Mouse (Mus musculus) left cerebral cortex, postnatal 10 days (tissue): ENCODE data around the gene Map3k21. TPM values are rescaled to one million over a fixed set of nuclear protein-coding genes. Genes with fewer than 3 reads are reported as not detected.

Source experiments
- DNase-seq, 2 experiments: peaks; one replicate each; pipeline ENCODE4 v3.0.0; 2021 to 2022; ENCODE audit warnings: low spot score in 2 of 2, mixed read lengths in 1 of 2; ENCODE audit errors: extremely low spot score in 1 of 2
- intact Hi-C: fragments of 180-260 bp; cut with DNase I; formaldehyde crosslinking; loops from one replicate; pipeline ENCODE4 v1.15.1; 2025
- total RNA-seq, 2 experiments: library from RNA; stranded (reverse); gene quantifications; 2 replicates each; pipeline ENCODE4 v1.2.3; 2021

The Map3k21 gene
- total RNA-seq, 2 experiments from 2014 or later, result 2.8 TPM

DNA sequence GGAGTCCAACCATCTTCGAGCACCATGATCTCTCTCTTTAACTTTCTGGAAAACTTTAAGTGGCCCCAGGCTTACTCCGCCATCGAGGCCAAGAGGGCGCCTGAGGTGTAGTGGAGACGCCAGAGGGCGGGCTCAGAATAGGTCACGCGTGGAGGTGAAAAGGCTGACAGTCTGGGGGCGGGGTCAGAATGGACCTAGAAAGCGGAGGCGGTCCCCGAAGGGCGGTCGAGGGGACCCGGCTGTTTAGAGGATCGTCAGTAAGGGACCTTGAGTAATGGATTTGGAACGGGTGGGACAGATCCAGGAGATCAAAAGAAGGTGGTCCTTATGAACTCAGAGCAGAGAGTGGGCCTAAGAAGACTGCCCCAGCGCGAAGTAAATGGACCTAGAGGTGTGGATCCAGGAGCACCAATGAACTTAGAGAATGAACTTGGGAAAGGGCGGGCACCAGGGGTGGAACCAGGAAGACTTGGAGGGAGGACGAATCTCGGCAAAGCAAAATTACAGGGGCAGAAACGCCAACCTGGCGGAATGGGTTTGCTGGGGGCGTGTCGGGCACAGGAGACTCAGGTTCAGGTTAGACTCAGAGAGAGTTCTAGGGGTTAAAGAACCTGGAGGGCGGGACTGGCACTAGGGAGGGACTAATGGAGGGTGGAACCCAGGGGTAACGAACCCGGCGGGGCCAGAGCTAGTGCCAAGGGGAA is 437 bp upstream of the Map3k21 start:
- intact Hi-C loops, result no loop called here
- no peak for DNase-seq

DNA sequence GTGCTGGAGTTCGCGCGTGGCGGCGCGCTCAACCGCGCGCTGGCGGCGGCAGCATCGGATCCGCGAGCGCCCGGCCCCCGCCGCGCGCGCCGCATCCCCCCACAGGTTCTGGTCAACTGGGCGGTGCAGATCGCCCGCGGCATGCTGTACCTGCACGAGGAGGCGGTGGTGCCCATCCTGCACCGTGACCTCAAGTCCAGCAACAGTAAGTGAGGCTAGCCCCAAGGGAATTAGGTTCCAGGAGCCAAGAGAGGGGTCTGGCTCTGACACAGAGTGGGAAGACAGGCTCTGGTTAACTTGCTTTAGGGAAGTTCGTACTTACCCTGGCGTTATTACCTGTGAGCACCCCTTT is 955 bp downstream of the Map3k21 start:
- intact Hi-C loops, result no loop called here

DNA sequence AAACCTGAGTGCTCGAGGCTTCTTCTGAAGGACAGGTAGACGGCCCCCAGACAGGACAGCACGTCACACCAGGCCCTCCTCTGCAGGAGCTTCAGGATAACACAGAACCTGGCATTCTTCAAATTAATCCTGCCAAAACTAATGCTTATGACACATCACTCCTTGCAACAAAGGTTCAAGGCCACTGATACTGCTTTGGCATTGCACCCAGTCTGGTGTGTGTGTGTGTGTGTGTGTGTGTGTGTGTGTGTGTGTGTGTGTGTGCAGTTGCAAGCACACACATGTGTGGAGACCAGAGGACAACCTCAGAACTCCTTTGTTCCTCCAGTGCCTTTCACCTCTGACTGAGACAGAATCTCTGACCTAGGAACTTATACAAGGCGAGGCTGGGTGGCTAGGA is 3.0 kb downstream of the Map3k21 start:
- intact Hi-C loops, result no loop called here
- DNase-seq, result no peak

More for the DNA sequence above, 955 bp downstream of the Map3k21 start:
- no peak for DNase-seq

DNA sequence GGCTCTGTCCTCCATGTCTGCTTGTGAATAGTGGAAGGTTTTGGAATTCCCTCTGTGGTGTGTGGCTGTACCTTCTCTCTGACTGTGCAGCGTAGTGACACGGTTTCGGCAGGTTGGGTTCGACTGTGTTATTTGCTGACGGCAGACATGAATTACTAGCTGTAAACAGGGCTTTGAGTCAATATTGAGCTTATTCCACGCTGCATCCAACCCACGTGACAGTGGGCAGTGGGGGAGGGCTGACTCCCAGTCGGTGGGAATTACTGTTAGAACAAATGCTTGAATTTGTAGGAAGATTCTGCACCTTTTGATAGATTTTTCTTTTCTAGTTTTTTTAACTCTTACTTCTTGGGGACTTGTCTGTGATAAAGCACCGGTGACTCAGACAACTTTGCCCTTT is 4.1 kb downstream of the Map3k21 start:
- no peak for DNase-seq
- intact Hi-C loops, result no loop called here

DNA sequence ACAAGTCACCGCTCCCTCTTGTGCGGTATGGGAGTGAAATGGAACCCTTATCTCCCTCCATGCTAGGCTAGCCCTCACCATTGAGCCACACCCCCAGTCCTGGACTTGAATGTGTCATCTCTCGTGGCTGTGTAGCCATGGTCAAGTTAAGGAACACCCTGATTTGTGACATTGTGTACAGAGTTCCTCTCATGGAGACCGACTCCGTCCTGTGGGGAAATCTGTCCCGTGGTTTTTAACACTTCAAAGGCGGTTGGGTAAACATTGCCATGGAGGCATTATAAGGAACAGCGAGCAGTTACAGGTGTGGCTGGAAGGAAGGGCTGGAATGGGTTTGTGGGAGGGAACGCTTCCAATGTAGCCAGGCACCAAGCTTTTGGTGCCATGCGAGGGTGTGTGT is 6.8 kb downstream of the Map3k21 start:
- intact Hi-C loops, result no loop called here
- DNase-seq, result no peak

DNA sequence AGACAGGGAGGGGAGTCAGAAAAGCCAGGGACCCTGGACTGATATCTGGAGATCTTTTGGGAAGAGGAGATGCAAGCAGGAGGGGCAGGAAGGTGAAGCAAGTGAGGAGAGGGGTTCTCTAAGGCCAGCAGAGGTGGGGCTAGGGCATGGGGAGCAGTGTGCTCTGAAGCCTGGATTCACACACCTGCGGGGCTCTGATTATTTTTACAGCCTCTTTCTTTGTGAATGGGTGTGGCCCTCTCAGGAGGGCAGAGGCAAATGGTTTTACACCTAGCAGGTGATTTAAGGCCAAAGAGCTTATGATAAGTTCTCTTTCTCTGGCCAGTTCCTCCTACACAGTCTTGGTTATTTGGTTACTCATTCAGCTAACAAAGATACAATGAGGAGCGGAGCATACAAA is 8.5 kb downstream of the Map3k21 start:
- intact Hi-C loops, result no loop called here
- DNase-seq, result no peak

DNA sequence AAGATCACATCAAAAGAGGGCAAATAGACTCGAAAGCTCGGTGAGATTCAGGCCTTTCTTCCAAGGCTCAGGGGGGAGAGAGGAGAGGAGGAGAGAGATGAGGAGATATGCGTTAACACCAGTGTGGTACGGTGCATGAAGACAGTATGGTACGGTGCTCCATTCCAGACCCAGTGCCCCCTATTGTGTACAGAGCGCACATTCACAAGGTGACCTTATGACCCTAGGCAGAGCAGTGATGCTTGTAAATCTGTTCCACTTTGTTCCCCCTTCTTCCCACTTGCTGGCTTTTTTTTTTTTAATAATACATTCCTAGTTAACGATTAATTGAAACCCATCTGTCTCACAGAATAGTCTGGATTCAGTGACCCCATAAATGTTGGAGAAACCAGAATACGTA is 9.3 kb downstream of the Map3k21 start:
- no peak for DNase-seq
- intact Hi-C loops, result no loop called here

DNA sequence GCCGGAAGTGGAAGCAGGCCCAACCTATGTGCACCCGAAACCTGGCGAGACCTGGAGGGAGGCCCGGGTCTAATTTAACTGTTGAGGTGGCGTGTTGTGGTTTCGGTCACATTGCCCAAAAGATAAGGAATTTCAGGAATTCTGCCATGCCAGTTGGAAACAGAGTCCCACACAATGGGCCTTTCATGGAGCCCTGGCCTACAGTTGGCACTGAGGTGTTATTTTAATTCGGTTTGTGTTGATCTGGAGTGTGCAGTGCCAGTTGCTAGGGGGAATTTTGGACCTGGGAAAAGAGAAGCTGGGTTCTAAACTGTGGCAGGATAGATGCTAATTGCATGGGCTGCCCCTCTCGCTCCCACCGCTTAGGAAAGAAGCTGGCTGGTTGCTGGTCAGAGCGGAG is 10.0 kb downstream of the Map3k21 start:
- intact Hi-C loops, result no loop called here
- DNase-seq, result no peak

DNA sequence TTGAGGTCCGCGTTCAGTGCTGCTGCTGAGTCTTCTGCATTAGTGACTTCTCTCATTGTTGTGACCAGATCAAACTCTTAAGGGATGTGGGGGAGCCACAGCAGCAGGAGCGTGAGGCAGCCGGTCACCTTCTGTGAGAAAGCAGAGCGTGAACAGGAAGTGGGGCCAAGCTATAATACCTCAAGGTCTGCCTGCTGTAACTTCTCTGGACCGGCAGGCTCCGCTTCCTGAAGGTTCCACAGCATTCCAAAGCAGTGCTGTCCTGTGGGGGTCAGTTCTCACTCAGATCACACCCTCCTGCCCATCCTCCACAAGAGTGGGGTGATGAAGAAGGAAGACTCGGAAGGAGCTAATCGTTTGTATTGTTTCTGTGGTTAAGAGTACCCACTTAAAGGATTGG is 10.5 kb downstream of the Map3k21 start:
- no peak for DNase-seq
- intact Hi-C loops, result no loop called here

DNA sequence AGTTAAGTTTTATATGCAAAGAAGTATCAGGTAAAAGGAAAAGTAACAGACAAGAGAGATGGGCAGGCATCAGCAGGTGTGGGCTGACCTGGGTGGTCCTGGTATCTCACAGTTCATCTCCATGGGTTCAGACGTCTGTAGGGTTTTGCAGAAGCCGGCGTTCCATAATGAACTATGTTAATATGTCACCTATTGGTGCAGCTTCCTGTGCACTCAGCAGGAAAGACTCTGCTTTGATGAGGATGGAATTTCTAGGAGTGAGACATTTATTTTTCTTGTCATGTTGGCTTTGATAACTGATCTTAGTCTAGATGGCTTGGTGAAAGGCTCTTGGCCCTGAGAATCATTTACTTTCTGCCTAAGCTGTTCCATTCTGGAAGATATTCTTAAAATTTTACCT is 12.1 kb downstream of the Map3k21 start:
- intact Hi-C loops, result no loop called here
- DNase-seq, result no peak

DNA sequence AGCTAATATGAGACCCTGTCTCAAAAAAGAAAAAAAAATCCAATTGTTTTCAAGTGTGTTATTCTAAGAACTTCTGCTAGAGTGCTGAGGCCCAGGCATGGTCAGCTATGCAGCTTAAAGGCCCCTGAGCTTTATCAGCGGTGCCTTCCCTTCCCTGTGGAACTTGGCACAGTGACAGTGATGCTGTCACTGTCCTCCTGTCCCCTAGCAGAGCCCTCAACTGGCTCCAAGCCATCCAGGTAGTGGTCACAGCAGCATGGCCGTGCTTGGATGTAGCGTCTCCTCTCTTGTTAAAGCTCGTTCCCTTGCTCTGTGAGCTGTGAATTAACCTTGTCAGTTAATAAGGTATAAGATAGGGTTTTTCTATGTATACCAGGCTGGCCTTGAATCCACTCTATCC is 16.4 kb downstream of the Map3k21 start:
- DNase-seq, result no peak
- intact Hi-C loops, result no loop called here

DNA sequence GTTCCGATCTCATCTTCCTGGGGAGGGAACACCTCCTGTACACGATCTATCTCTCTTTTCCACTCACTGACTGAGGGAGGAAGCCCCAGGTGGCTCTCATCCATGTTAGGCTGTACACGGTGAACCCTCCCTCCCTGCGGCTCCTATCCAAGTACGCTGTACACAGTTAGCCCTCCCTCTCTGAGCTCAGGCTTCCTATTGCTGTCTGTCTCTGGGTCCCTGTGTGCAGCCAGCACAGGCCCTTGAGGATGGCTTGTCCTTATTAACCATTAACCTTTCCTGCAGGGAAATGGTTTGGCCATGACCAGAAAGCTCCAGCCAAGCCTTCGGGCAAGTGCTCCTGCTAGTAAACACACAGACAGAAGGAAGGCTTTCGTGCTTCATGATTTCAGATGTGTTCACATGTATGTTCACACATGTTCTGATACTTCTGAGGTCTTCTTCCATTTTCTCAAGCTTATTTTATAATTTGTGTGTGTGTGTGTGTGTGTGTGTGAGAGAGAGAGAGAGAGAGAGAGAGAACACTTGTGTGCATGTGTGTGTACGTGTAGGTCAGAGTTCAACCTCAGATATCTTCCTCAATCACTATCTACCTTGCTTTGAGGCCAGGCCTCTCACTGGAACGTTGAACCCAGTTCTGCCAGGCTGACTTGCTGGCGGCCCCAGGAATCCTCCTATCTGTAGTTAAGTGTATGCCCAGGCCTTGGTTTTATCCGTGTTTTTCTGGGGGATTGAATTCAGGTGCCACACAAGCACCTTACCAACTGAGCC is 20.2 kb downstream of the Map3k21 start:
- intact Hi-C loops, result no loop called here

DNA sequence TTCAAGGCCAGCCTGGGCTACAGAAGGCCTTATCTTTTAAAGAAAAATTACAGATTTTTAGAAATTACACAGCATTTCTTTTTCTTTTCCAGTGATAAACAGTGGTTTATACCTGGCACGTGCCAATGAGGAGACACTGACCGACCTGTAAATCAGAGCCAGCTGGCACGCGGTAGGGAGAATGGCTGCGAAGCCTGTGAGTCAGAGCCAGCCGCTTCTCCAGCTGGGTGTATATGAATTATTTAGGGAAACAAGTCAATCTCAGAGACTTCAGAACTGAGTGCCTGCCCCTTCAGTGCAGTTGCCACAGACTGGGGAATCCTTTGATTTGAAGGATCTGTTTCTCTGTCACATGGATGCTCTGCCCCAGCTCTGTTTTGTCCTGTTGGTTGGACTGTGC is 21.6 kb downstream of the Map3k21 start:
- intact Hi-C loops, result no loop called here
- no peak for DNase-seq

More for the DNA sequence above, 20.2 kb downstream of the Map3k21 start:
- no peak for DNase-seq

DNA sequence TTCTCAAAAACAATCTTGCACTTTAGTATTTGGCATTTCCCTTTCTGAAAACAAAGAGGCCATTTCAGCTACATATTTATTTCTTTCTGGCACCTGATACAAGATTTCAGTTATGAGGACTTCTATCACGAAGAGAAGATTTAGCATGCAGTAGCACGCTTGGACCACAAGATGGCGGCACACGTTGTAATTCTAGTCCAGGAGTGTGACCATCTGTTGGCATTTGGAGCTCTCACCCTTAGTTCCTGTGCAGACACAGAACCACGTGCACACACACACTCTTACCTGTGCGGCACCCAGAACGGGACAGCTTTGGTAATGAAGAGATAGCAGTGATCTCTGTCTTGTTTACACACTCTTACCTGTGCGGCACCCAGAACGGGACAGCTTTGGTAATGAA is 25.4 kb downstream of the Map3k21 start:
- intact Hi-C loops, result no loop called here
- DNase-seq, result peak; percentile 55 to 71

DNA sequence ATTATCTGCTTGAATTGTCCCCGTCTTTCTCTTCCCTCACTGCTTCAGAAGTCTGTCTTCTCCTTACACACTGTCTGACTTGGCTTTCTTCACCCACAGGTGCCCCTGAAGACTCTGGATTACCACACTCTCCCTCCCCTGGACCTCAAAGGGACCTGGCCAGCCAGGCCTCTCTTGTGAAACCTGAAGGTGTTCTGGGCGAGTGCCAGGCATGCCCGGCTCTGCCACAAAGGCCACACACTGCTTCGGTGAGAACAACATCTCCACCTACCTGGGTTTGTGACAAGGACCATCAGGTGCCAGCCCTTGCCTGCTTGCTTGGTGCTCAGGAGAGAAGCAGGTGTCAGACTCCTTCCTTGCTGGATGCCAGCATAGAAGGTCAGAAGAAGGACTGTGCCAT is 34.3 kb downstream of the Map3k21 start:
- no peak for DNase-seq
- intact Hi-C loops, result no loop called here

DNA sequence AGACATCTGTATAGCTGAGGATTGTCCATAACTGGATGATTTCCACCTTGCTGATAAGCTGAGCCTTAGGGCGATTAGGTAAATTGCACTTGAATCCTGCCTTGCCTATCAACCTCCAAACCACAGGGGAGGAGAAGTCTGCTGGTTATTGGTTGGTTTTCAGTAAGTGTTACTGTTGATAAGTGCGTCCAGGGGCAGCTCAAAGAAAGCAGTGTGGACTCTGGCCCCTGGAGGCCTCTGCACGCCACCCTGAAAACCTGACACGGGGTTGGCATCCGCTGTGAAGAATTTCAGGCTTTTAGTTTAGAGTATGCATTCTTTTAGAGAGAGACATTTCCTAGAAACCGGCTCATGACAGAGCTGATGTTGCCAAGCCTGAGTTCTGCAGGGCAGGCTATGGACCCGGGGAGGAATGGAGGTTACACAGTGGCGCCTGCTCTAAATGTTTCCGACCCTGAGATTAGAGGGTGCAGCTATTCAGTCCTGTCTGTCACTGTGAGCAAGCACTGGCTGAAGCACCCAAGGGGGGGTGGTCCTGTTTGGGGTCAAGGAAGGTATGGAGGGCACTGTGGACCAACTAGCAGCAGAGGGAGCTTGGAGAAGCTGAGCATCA is 38.6 kb downstream of the Map3k21 start:
- DNase-seq, result no peak
- intact Hi-C loops, result loop anchor here (5.0 kb wide), 1 partner anchor 533 kb away; no protein-coding TSS in a partner anchor

DNA sequence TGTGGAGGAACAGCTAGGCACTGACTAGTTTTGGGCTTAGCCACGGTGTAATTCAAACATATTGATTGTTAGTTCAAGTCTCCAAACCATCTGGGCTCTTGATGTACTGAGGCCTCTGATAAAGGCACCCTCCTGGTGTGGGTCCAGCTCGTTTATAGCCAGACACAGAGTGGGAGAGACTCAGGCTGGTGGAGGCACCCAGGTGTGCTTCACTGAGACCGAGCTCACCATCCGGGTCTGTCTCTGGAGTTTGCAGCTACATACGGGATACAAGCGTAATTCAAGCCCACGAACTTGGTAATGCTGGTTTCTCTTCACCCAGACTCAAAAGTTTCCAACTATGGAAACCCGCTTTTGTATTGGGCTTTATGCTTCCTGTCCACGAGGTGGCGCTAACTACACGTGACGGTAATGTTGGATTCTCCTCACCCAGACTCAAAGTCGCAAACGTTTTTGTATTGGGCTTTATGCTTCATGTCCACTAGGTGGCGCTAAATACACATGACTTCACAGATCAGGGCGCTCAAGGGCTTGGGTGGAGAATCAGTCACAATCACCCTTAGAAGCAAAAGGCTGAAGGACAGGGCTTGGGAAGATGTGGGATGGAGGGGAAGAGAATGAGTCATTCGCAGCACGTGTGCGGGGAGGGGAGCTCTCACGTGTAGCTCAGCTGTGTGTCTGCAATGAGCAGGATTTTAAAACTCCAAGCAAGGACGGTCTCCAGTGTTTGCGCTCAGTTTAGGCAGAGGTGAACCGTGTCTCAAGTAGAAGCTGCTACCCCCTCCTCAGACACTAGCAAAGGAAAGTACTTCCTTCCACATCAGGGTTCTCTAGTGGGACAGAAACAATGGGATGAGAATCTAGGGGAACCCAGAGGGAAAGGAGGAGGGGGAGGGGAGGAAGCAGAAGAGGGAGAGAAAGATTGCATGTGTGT is 40.0 kb downstream of the Map3k21 start:
- intact Hi-C loops, result no loop called here
- peak; percentile 85 to 94 for DNase-seq

DNA sequence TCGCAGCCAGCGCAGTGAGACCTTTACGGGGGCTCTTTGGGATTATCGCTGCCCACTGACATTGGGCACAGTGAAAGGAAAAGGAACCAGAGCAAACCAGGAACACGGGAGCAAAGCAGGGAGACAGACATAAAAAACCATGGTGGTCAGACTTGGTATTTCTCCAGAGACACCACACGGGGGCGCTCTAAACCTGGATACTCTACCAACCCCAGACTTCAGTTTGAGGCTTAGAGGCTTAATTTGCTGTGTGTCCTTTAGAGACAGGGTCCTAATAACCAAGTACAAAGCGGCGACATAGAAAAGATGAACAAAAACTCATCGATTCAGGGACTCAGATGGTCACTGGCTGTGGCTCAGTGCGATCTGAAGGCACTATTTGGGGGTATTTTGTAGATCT is 45.4 kb downstream of the Map3k21 start:
- DNase-seq, result peak; percentile 47 to 63
- intact Hi-C loops, result loop anchor here (2.0 kb wide), 2 partner anchors 125 to 301 kb away; no protein-coding TSS in a partner anchor

DNA sequence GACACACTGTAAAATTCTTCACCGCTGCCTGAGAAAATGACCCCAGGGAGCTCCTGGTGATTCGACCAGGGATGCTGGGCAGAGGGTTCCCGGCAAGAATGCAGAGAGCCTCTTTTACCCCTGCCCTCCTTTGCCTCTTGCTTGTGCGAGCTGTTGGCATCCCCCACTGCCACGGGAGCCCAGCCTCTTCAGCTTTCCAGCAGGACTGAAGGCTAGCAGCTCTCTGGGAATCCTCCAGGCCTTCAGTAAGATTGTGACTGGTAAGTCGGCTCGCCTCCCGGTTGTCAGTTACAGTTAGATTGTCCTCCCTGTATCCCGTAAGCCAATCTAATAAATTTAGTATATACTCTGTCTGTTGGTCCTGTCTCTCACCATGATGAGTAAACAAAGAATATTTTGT is 46.5 kb downstream of the Map3k21 start:
- intact Hi-C loops, result no loop called here
- peak in 1 of 2 experiments; percentile 21 for DNase-seq
